In genomic region chr15:12586154-12586553, GRCm38 (mm10) we compare ENCODE assay signal across 8 mouse cellular contexts.
DNase-seq lines count a peak whose midpoint lies in the region; ATAC-seq and TF ChIP-seq lines count a peak whose summit lies in the region.

No protein-coding gene starts in this region.

- no peak overlapping the region for H3K4me2 ChIP-seq in forebrain, embryonic 15.5 days (replicated peaks)
- H3K4me2 ChIP-seq in liver, postnatal 0 days (ENCODE audit: low read depth, low read length) = no peak overlapping the region

- H3K9me3 ChIP-seq in MEL (replicated peaks; ENCODE audit: insufficient read depth, low read length) = no peaks in the 10 kb centered on the region
- H3K9me3 ChIP-seq in forebrain, embryonic 15.5 days = no peaks in the 10 kb centered on the region
- H3K9me3 ChIP-seq in liver, postnatal 0 days (ENCODE audit: low read length) = no peaks in the 10 kb centered on the region

- no peak overlapping the region for H3K27ac ChIP-seq in MEL (ENCODE audit: control insufficient read depth, low read depth, low read length)
- H3K27ac ChIP-seq in forebrain, embryonic 15.5 days (replicated peaks) = no peak overlapping the region
- no peak overlapping the region for H3K27ac ChIP-seq in liver, postnatal 0 days (ENCODE audit: low read depth)

- no peak overlapping the region for H3K4me3 ChIP-seq in MEL (ENCODE audit: control insufficient read depth in 1 of 2, insufficient read depth in 1 of 2, low read depth in 2 of 2, low read length in 2 of 2)
- H3K4me3 ChIP-seq in forebrain, embryonic 15.5 days = no peak overlapping the region
- no peak overlapping the region for H3K4me3 ChIP-seq in liver, postnatal 0 days (ENCODE audit: low read depth, low read length)

- H3K9ac ChIP-seq in MEL (ENCODE audit: control insufficient read depth, low read depth, low read length, poor library complexity, severe bottlenecking) = no peak overlapping the region
- no peak overlapping the region for H3K9ac ChIP-seq in forebrain, embryonic 15.5 days (replicated peaks)
- no peak overlapping the region for H3K9ac ChIP-seq in liver, postnatal 0 days (replicated peaks)

- peak; percentile 94 for ATAC-seq in forebrain, embryonic 15.5 days (replicated peaks)
- ATAC-seq in liver, postnatal 0 days = peak; percentile 76
- peak; percentile 51; the same call in 1 of the 2 replicates for ATAC-seq in neutrophil, adult 5-6 weeks (ENCODE audit: extremely low read depth, insufficient number of reproducible peaks, low FRiP score, poor library complexity, severe bottlenecking)

- TF ChIP-seq POLR2A in MEL (IDR thresholded peaks at IDR 0.05; ENCODE audit: control insufficient read depth in 1 of 2, insufficient read depth in 1 of 2, low read depth in 1 of 2, low read length in 2 of 2, poor library complexity in 1 of 2) = no peak

- TF ChIP-seq CTCF in MEL (IDR thresholded peaks at IDR 0.05 in 2 of 3, conservative IDR thresholded peaks at IDR 0.05 in 1 of 3; ENCODE audit: control insufficient read depth in 1 of 3, insufficient read depth in 1 of 3, low read depth in 2 of 3, low read length in 3 of 3, poor library complexity in 1 of 3, severe bottlenecking in 1 of 3) = peak; percentile 61 to 91 (median 79)
- peak; percentile 80 for TF ChIP-seq CTCF in liver, postnatal 0 days (IDR thresholded peaks at IDR 0.05; ENCODE audit: low read depth)

- H3K79me2 ChIP-seq in MEL (ENCODE audit: control insufficient read depth, insufficient read depth, low read length, poor library complexity) = no peaks in the 10 kb centered on the region

- H3K36me3 ChIP-seq in MEL (ENCODE audit: control insufficient read depth in 1 of 2, insufficient read depth in 2 of 2, low read length in 2 of 2) = no peaks in the 10 kb centered on the region
- H3K36me3 ChIP-seq in forebrain, embryonic 15.5 days = no peaks in the 10 kb centered on the region
- H3K36me3 ChIP-seq in liver, postnatal 0 days (replicated peaks; ENCODE audit: insufficient read depth, low read length) = no peaks in the 10 kb centered on the region

- H3K27me3 ChIP-seq in MEL (ENCODE audit: control insufficient read depth in 1 of 2, insufficient read depth in 2 of 2, low read length in 2 of 2) = peaks cover 0 to 13% of the 10 kb centered on the region in 2 experiments; a peak in 3 of 4 replicates
- no peaks in the 10 kb centered on the region for H3K27me3 ChIP-seq in forebrain, embryonic 15.5 days
- H3K27me3 ChIP-seq in liver, postnatal 0 days (ENCODE audit: insufficient read depth, low read length) = no peaks in the 10 kb centered on the region

- H3K4me1 ChIP-seq in MEL (ENCODE audit: control insufficient read depth in 1 of 2, insufficient read depth in 2 of 2, low read length in 2 of 2) = no peaks in the 10 kb centered on the region
- no peaks in the 10 kb centered on the region for H3K4me1 ChIP-seq in forebrain, embryonic 15.5 days
- H3K4me1 ChIP-seq in liver, postnatal 0 days (ENCODE audit: insufficient read depth) = no peaks in the 10 kb centered on the region

- TF ChIP-seq EP300 in MEL (IDR thresholded peaks at IDR 0.05; ENCODE audit: low read depth in 1 of 2, low read length in 2 of 2) = no peak
- TF ChIP-seq EP300 in liver, postnatal 0 days (IDR thresholded peaks at IDR 0.05; ENCODE audit: low read depth) = no peak

- WGBS in forebrain, embryonic 15.5 days = 11% methylated on average over 5 of the region's 5 CpGs
- 4% methylated on average over 5 of the region's 5 CpGs for WGBS in liver, postnatal 0 days (ENCODE audit: insufficient replicate concordance)

- intact Hi-C loops in heart, postnatal 25 days (cut with DNase I) = loop anchor here (1.0 kb wide), 1 partner anchor 209 kb away; no protein-coding TSS in a partner anchor

- TF ChIP-seq RAD21 in MEL (IDR thresholded peaks at IDR 0.05; ENCODE audit: low read depth, low read length) = peak; percentile 82

- peak; percentile 74 for DNase-seq in MEL (ENCODE audit: low read depth, low spot score)
- DNase-seq in cerebellum, adult 11 months = peak; percentile 10
- DNase-seq in heart, postnatal 25 days (ENCODE audit: low spot score) = peak; percentile 34
- DNase-seq in kidney, postnatal 4 days = peak; percentile 78 to 83
- DNase-seq in liver, postnatal 0 days = peak; percentile 60
- peak; percentile 18 to 53 for DNase-seq in thymus, postnatal 10 days (ENCODE audit: low spot score in 2 of 2)

TF ChIP-seq in MEL, 35 proteins besides CTCF, POLR2A, EP300 and RAD21:
- TF ChIP-seq MXI1 (IDR thresholded peaks at IDR 0.05; ENCODE audit: low read depth, low read length) (no peak), ZC3H11A (IDR thresholded peaks at IDR 0.05; ENCODE audit: low read depth, low read length) (peak; percentile 72), BHLHE40 (IDR thresholded peaks at IDR 0.05; ENCODE audit: borderline replicate concordance, low read depth, low read length) (no peak), SMC3 (IDR thresholded peaks at IDR 0.05; ENCODE audit: low read depth, low read length) (peak; percentile 96), POLR2AphosphoS2 (IDR thresholded peaks at IDR 0.05; ENCODE audit: low read length) (no peak), MEF2A (IDR thresholded peaks at IDR 0.05; ENCODE audit: extremely low read depth, insufficient replicate concordance, low read depth, low read length, poor library complexity, severe bottlenecking) (no peak)

Comparison
In these comparisons a context has a peak if more than half of its experiments do, and no peak if none do; other contexts are left out.
1. DNase-seq: peak in every context shown above with its lines; median percentile 80 in kidney, postnatal 4 days; 74 in MEL; 60 in liver, postnatal 0 days; 36 in thymus, postnatal 10 days; 34 in heart, postnatal 25 days; 10 in cerebellum, adult 11 months.